Mouse (Mus musculus) hindbrain, embryonic 11.5 days (tissue): ENCODE measurements around the gene Gemin4. TPM values are rescaled to one million over a fixed set of nuclear protein-coding genes. Genes with fewer than 3 reads are reported as not detected.
"Not testable (repeated sequence)": the region's sequence is repeated elsewhere in the genome, so short reads cannot be mapped to it uniquely, and the experiment has no call there.

Source experiments
- ATAC-seq: fragments of 200-750 bp; cut with Nextera tagmentation; 2 replicates; pipeline ENCODE4 v1.8.0; 2017; ENCODE audit warnings: mild to moderate bottlenecking, moderate TSS enrichment, moderate library complexity; ENCODE audit not compliant: low FRiP score
- DNase-seq: peaks from one replicate; pipeline ENCODE4 v3.0.0-alpha.2; 2015; ENCODE audit warnings: low spot score
- H3K27ac ChIP-seq: fragments of 300-500 bp; sonication (generic); 2 replicates; pipeline ENCODE4 v1.5.1; 2014; ENCODE audit warnings: mild to moderate bottlenecking, low read depth, low read length
- H3K27me3 ChIP-seq: fragments of 300-500 bp; sonication (generic); 2 replicates; pipeline ENCODE4 v1.6.1; 2014; ENCODE audit warnings: mild to moderate bottlenecking, low read length, moderate library complexity, mixed read lengths; ENCODE audit not compliant: control insufficient read depth, insufficient read depth
- H3K36me3 ChIP-seq: fragments of 300-500 bp; sonication (generic); 2 replicates; pipeline ENCODE4 v1.6.1; 2014; ENCODE audit warnings: mild to moderate bottlenecking, low read length, moderate library complexity, mixed read lengths; ENCODE audit not compliant: control insufficient read depth, insufficient read depth
- H3K4me1 ChIP-seq: fragments of 300-500 bp; sonication (generic); replicated peaks from 2 replicates; pipeline ENCODE4 v1.6.1; 2014; ENCODE audit warnings: low read length, mixed read lengths; ENCODE audit not compliant: control insufficient read depth, insufficient read depth
- H3K4me2 ChIP-seq: fragments of 300-500 bp; sonication (generic); replicated peaks from 2 replicates; pipeline ENCODE4 v1.6.1; 2014; ENCODE audit warnings: mild to moderate bottlenecking, low read depth, low read length
- H3K4me3 ChIP-seq: fragments of 300-500 bp; sonication (generic); 2 replicates; pipeline ENCODE4 v1.5.1; 2014; ENCODE audit warnings: low read depth, low read length
- H3K9ac ChIP-seq: fragments of 300-500 bp; sonication (generic); 2 replicates; pipeline ENCODE4 v1.6.1; 2014; ENCODE audit warnings: low read depth, low read length
- H3K9me3 ChIP-seq: fragments of 300-500 bp; sonication (generic); 2 replicates; pipeline ENCODE4 v1.6.1; 2016; ENCODE audit warnings: low read length; ENCODE audit not compliant: control insufficient read depth
- WGBS: fragments of 180-500 bp; shearing (Covaris S2); extraction: QIAGEN DNeasy Blood & Tissue Kit; methylation state at CpG from one replicate; pipeline ENCODE4 v1.1.7; 2014; 5-methylcytosine and 5-hydroxymethylcytosine counted together
- polyA plus RNA-seq: library from polyadenylated mRNA; unstranded; fragments of >200 nt; fragmentation: Nextera tagmentation; extraction: Ambion mirVana; gene quantifications from 2 replicates; pipeline ENCODE4 v1.2.1, GENCODE M21; 2014

Gemin4 gene
- polyA plus RNA-seq, 1 experiment from 2014 or later: 31.4 TPM

- H3K4me3 ChIP-seq: no peak overlapping the region
- H3K36me3 ChIP-seq: no peaks in the 10 kb centered on the region
- DNase-seq (no peak), ATAC-seq (no peak)
- no peaks in the 10 kb centered on the region for H3K27me3 ChIP-seq
- H3K27ac ChIP-seq: no peak overlapping the region
- no peak overlapping the region for H3K9ac ChIP-seq
- H3K4me1 ChIP-seq: no peaks in the 10 kb centered on the region
- no peaks in the 10 kb centered on the region for H3K9me3 ChIP-seq
- no peak overlapping the region for H3K4me2 ChIP-seq
- 95% methylated on average over 3 of the region's 3 CpGs for WGBS
Measured at GRCm38 (mm10) chr11:76236136-76236535, 18.7 kb upstream of the Gemin4 start.

DNA sequence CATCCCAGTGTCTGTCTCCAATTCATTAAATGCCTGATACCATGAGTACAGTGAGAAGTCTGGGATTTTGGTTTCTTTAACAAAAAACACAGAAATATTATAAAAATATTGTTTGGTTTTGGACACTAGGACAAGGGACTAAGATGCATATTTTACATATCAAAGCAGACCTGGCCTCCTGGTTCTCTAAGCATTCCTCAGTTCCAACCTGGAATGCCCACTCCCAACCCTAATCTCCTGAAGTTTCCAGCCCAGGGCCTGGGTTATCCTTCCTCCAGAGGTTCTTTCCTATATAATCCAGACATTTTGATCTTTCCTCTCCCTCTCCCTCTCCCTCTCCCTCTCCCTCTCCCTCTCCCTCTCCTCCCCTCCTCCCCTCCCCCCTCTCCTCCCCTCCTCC is 7.6 kb upstream of the Gemin4 start:
- DNase-seq (no peak), ATAC-seq (no peak)
- H3K9me3 ChIP-seq: no peaks in the 10 kb centered on the region
- H3K27ac ChIP-seq: no peak overlapping the region
- H3K27me3 ChIP-seq: no peaks in the 10 kb centered on the region
- H3K9ac ChIP-seq: no peak overlapping the region
- H3K4me3 ChIP-seq: no peak overlapping the region
- no peaks in the 10 kb centered on the region for H3K4me1 ChIP-seq
- no peak overlapping the region for H3K4me2 ChIP-seq
- 0 out of 2 replicates have a peak, but pooled peaks cover 3% of the 10 kb centered on the region for H3K36me3 ChIP-seq

DNA sequence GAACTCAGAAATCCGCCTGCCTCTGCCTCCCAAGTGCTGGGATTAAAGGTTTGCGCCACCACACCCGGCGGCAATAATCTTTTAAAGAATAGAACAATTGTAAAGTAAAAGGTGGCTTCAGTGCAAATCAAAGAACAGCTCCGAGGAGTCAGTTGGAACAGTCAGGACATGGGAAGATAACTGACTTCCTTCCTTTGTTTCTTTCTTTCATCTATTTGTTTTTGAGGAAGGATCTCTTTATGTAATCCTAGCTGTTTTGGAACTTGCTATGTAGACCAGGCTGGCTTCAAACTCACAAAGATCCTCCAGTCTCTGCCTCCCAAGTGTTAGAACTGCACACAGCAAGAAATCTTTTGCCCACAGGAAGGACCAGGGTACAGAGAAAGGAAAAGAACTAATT is 7.2 kb upstream of the Gemin4 start:
- Histone ChIP-seq H3K27me3 (no peaks in the 10 kb centered on the region), H3K4me1 (no peaks in the 10 kb centered on the region), H3K9me3 (no peaks in the 10 kb centered on the region), H3K9ac (no peak overlapping the region), H3K4me2 (no peak overlapping the region), H3K27ac (no peak overlapping the region), H3K36me3 (0 out of 2 replicates have a peak, but pooled peaks cover 3% of the 10 kb centered on the region), H3K4me3 (no peak overlapping the region)
- ATAC-seq (no peak), DNase-seq (no peak)
- WGBS: 95% methylated on average over 5 of the region's 5 CpGs

DNA sequence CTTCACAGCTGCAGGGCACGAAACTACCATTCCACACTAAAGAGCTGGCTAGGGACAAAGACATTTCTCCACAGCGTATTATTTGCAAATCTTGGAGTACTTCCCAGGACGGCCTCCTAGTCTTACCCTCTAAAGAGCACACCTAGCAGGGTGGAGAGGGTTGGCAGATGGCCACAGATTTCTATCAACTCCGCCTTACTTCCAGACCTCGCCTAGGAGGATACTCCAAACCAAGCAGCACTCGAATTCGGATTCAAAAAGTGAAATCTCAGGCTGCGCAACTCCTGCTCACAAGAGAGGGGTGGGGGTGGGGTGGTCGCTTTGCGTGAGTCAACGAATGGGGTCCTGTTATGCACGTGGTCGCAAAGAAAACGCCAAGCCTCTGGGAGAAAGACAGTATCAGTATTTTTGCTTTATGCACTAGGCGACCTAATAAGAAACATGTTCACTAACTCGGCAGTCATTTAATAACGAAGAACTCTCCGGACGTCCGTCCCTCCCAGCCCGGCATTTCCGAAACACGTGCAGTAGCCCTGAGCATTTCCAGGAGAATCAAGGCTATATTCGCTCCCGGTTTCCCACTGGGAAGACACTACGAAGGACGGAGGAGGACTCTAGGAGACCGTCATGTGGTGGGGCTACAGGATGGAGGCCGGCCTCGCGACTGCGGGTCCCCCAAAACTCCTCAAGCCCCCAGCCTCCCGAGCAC is 629 bp downstream of the Gemin4 start:
- Histone ChIP-seq H3K4me3 (peak overlapping the region; percentile 70), H3K4me1 (no peaks in the 10 kb centered on the region; the same call in 1 of the 2 replicates), H3K27me3 (no peaks in the 10 kb centered on the region), H3K4me2 (peak overlapping the region; percentile 55), H3K9ac (peak overlapping the region; percentile 82), H3K9me3 (no peaks in the 10 kb centered on the region), H3K27ac (peak overlapping the region; percentile 60), H3K36me3 (peaks cover 11% of the 10 kb centered on the region; the same call in 1 of the 2 replicates)
- DNase-seq: peak; percentile 68
- peak; percentile 57; the same call in 1 of the 2 replicates for ATAC-seq
- 5% methylated on average over 33 of the region's 33 CpGs for WGBS

- H3K4me1 ChIP-seq: no peaks in the 10 kb centered on the region; the same call in 1 of the 2 replicates
- H3K36me3 ChIP-seq: peaks cover 11% of the 10 kb centered on the region; the same call in 1 of the 2 replicates
- WGBS: 95% methylated on average over 5 of the region's 5 CpGs
- H3K27me3 ChIP-seq: no peaks in the 10 kb centered on the region
- no peak overlapping the region; the same call in 1 of the 2 replicates for H3K9ac ChIP-seq
- peak overlapping the region; percentile 70 for H3K4me3 ChIP-seq
- H3K27ac ChIP-seq: no peak overlapping the region
- peak overlapping the region; percentile 55; the same call in 1 of the 2 replicates for H3K4me2 ChIP-seq
- H3K9me3 ChIP-seq: no peaks in the 10 kb centered on the region
- ATAC-seq (no peak), DNase-seq (no peak)
Measured at GRCm38 (mm10) chr11:76216049-76216540, 1.4 kb downstream of the Gemin4 start.

GRCm38 (mm10) chr11:76215011-76215410 is 2.5 kb downstream of the Gemin4 start:
- no peak for ATAC-seq
- DNase-seq: no peak
- Histone ChIP-seq H3K27me3 (no peaks in the 10 kb centered on the region), H3K27ac (no peak overlapping the region), H3K9me3 (no peaks in the 10 kb centered on the region), H3K4me1 (no peaks in the 10 kb centered on the region; the same call in 1 of the 2 replicates), H3K4me3 (no peak overlapping the region), H3K36me3 (peaks cover 8% of the 10 kb centered on the region; the same call in 1 of the 2 replicates), H3K4me2 (no peak overlapping the region), H3K9ac (no peak overlapping the region)
- 90% methylated on average over 2 of the region's 2 CpGs for WGBS

DNA sequence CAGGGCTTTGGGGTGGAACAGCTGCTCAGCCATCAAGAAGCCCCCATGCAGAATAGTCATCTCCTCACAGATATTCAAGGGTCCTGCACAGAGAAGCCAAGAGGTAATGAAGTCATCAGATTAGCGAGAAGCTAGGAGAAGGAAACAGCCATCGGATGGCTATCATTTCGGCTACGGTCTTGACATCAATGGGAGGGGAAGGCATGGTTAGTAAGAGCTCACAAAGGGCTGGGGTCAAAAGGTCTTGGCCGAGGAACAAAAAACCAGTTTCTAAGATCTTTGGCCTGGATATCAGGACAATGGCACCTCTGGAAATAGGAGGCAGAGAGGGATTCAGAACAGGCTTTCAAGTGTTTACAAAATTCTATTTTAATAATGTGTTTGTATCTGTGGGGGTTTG is 3.6 kb downstream of the Gemin4 start:
- Histone ChIP-seq H3K9me3 (no peaks in the 10 kb centered on the region), H3K9ac (no peak overlapping the region), H3K36me3 (peaks cover 8% of the 10 kb centered on the region; the same call in 1 of the 2 replicates), H3K4me2 (no peak overlapping the region), H3K4me1 (no peaks in the 10 kb centered on the region; the same call in 1 of the 2 replicates), H3K4me3 (no peak overlapping the region), H3K27ac (no peak overlapping the region), H3K27me3 (no peaks in the 10 kb centered on the region)
- ATAC-seq (no peak), DNase-seq (no peak)
- WGBS: 23% methylated on average over 5 of the region's 5 CpGs

DNA sequence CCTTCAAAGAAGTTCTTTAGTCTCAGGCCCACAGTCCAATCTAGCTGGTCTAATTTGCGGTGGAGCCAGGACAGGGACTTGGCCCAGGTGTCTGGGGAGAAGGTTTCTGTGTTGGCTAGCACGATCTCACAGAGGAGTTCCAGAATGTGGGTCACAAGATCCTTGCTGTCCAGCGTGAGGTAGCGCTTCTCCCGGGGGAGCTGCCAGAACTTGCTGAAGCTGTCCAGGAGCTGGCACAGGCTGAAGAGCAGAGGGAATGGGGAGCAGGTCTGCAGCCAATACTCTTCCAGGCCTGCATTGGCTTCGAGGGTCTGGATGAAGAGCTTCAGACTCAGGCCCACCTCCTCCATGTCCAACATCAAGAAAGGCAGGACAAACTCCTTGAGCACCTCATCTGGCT is 5.9 kb downstream of the Gemin4 start:
- not testable (repeated sequence) for H3K36me3 ChIP-seq, DNase-seq, H3K27me3 ChIP-seq, H3K9ac ChIP-seq, ATAC-seq, H3K27ac ChIP-seq, H3K4me1 ChIP-seq, H3K4me2 ChIP-seq, H3K9me3 ChIP-seq, H3K4me3 ChIP-seq
- WGBS: 95% methylated on average over 4 of the region's 6 CpGs
